Mouse (Mus musculus): ENCODE data around the gene Zc3h12a. TPM values are rescaled to one million over a fixed set of nuclear protein-coding genes. Genes with fewer than 3 reads are reported as not detected.

Zc3h12a gene
- polyA plus RNA-seq, 1 experiment from 2014 or later, result 0.26 TPM

DNA sequence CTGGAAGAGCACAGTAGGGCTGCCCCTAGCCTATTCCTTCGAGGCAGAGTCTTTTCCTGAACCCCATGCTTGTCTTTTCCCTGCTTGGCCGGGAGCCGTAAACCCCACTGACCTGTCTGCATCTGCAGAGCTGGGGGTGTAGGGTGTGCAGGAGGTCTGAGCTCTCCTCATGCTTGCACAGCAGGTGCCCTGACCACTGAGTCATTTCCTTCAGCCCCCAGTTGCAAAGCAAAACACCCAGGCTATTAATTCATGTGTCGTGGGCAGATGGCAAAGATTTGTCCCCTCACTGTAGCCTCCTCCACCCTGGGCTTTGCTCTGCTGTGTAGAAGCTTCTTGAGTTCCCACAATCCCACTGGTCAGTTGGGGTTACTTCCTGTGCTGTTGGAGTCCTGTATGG, 30.2 kb downstream of the Zc3h12a start:
- no peaks in the 10 kb centered on the region for H3K27me3 ChIP-seq
- WGBS, result 79% methylated on average over 4 of the region's 4 CpGs
- ATAC-seq (ENCODE audit: low FRiP score, low read depth), result no peak
- no peaks in the 10 kb centered on the region for H3K4me1 ChIP-seq (replicated peaks)
- H3K9ac ChIP-seq, result no peak overlapping the region
- H3K4me2 ChIP-seq, result no peak overlapping the region
- H3K36me3 ChIP-seq, result peaks cover under 1% of the 10 kb centered on the region
- no peak overlapping the region for H3K27ac ChIP-seq (replicated peaks)
- no peaks in the 10 kb centered on the region for H3K9me3 ChIP-seq
- H3K4me3 ChIP-seq, result no peak overlapping the region

DNA sequence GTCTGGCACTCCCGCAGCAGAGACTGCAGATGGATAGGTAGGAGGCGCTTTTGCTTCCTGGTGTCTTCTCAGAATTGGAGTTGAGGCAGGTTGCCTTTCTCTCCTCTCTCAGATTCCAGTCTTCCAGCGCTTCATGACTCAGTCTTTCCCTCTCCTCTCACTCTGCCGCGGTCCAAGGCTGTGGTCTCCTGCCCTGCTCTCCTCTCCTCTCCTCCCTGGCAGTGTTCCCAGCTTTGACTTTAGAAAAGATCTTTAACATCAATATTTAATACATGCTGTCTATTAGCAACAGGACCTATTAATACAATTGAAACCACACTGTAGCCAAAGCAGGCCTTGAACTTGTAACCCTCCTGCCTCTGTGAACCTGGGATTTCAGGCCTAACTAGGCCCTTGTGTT, 31.6 kb downstream of the Zc3h12a start:
- no peak overlapping the region for H3K9ac ChIP-seq
- H3K4me3 ChIP-seq, result no peak overlapping the region
- H3K9me3 ChIP-seq, result no peaks in the 10 kb centered on the region
- no peaks in the 10 kb centered on the region for H3K4me1 ChIP-seq (replicated peaks)
- H3K27ac ChIP-seq (replicated peaks), result no peak overlapping the region
- no peak overlapping the region for H3K4me2 ChIP-seq
- ATAC-seq (ENCODE audit: low FRiP score, low read depth), result no peak
- peaks cover 8% of the 10 kb centered on the region for H3K36me3 ChIP-seq
- WGBS, result 95% methylated on average over 5 of the region's 5 CpGs
- no peaks in the 10 kb centered on the region for H3K27me3 ChIP-seq

DNA sequence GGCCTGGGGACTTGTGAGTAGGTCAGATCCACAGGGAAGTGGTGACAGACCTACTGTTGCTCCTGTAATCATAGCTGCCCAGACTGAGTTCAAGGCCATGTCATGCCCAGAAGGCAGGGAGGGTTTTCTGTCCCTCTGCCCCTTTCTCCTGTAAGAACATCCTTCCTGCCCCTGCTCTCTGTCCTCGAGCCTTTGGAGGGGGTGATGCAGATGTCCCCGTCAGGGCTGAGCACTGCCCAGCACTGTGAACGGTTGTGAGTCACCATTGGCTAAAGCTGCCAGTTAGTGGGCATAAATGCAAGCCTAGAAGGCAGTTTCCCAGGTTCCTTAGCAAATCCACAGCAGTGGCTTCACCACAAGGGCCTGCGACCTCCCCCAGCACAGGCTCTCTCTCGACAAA, 34.6 kb downstream of the Zc3h12a start:
- Histone ChIP-seq H3K9ac (no peak overlapping the region), H3K4me1 (replicated peaks) (no peaks in the 10 kb centered on the region), H3K9me3 (no peaks in the 10 kb centered on the region), H3K36me3 (peaks cover 28% of the 10 kb centered on the region), H3K4me3 (no peak overlapping the region), H3K27ac (replicated peaks) (no peak overlapping the region), H3K4me2 (no peak overlapping the region), H3K27me3 (no peaks in the 10 kb centered on the region)
- 89% methylated on average over 5 of the region's 5 CpGs for WGBS
- ATAC-seq (ENCODE audit: low FRiP score, low read depth), result no peak

DNA sequence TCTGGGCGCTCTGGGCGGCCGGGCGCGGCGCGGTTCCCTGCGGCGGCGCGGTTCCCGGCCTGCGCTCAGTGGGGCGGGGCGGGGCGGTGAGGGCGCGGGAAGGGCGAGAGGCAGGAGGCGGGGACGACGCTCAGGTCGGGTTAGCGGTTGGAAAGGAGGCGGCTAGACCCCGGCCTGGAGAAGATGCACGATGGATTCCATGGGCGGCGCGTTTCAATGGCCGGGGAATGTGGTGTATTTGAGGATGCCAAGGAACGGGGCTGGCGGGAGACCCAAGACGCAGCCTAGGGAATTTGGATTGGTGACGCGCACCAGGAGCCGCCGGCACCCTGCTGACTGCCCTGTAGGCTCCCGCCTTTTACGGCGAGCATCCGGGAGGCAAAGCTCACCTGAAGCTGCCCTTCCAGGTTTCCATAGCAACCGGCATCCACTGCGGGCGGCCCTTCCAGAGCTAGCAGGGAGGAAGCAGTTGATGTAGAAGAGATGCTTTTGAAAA, 42.2 kb downstream of the Zc3h12a start:
- Histone ChIP-seq H3K9ac (peak overlapping the region; percentile 91), H3K4me2 (peak overlapping the region; percentile 89), H3K4me1 (replicated peaks) (peaks cover 23% of the 10 kb centered on the region), H3K27me3 (no peaks in the 10 kb centered on the region), H3K36me3 (peaks cover 16% of the 10 kb centered on the region), H3K4me3 (peak overlapping the region; percentile 97), H3K9me3 (no peaks in the 10 kb centered on the region), H3K27ac (replicated peaks) (peak overlapping the region; percentile 100)
- under 1% methylated on average over 45 of the region's 45 CpGs for WGBS
- ATAC-seq (ENCODE audit: low FRiP score, low read depth), result peak; percentile 91

DNA sequence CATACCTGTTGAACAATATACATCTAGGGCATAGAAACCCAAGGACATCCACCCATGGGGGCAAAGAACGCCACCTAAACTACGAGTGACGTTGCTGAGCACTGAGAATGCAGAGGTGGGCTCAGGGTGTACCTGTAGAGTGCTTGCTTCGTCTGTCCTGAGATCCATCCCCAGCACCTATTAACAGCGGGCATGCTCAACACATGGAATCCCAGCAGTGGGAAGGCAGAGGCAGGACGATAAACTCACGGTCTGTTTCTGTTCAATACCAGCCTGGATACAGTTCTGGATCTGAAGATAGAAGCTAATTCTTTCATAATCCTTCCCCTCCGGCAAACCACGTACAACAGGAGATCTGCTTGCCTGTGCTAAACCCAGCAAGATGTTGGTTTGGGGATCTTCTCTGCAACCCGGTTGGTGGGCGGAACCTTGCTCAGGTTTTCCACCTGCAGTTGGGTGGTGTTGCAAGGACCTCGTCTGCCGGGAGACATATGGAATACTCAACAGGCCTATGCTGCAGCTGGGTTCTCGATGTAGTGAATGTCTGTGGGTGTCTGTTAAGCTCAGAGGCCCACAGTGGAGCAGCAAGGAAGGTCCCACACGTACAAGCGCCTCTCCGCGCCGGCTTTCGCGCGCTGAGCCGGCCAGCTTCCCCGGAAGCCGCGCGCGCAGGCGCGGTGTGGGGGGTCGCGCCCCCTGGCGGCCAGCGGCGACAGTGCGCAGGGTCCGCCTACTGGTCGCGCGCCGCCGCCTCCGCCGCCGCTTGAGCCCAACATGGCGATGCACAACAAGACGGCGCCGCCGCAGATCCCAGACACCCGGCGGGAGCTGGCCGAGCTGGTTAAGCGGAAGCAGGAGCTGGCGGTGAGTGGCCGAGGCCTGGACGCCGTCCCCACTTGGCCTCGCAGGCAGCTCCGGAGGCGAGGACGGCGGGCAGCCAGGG, 43.0 kb downstream of the Zc3h12a start, which contains the start of gene Meaf6:
Gene Meaf6, plus strand, starts transcription at position 732 of the 943 bp plus-strand sequence.
- H3K4me1 ChIP-seq (replicated peaks), result peaks cover 23% of the 10 kb centered on the region
- 0 out of 2 replicates have a peak, but pooled peaks cover 9% of the 10 kb centered on the region for H3K36me3 ChIP-seq
- no peaks in the 10 kb centered on the region for H3K9me3 ChIP-seq
- H3K9ac ChIP-seq, result peak within 1 kb of the TSS; percentile 91
- peak within 1 kb of the TSS; percentile 89 for H3K4me2 ChIP-seq
- no peaks in the 10 kb centered on the region for H3K27me3 ChIP-seq
- peak within 1 kb of the TSS; percentile 97 for H3K4me3 ChIP-seq
- peak; percentile 86 for ATAC-seq (ENCODE audit: low FRiP score, low read depth)
- WGBS, result 1% methylated on average over 62 of the region's 63 CpGs
- H3K27ac ChIP-seq (replicated peaks), result peak within 1 kb of the TSS; percentile 100

DNA sequence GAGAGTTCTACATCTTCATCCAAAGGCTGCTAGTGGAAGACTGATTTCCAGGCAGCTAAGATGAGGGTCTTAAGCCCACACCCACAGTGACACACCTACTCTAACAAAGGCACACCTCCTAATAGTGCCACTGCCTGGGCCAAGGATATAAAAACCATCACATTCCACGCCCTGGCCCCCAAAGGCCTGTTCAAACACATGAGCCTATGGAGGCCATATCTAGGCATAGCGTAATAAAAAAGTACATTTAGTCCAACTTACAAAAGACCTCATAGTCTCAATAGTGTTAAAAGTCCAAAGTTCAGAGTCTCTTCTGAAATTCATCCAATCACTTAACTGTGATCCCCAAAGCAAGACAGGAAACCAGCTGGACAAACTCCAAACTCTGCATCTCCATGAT, 48.9 kb downstream of the Zc3h12a start:
- H3K36me3 ChIP-seq, result peaks cover 15% of the 10 kb centered on the region
- no peaks in the 10 kb centered on the region for H3K27me3 ChIP-seq
- ATAC-seq (ENCODE audit: low FRiP score, low read depth), result no peak
- no peak overlapping the region for H3K27ac ChIP-seq (replicated peaks)
- peaks cover under 1% of the 10 kb centered on the region; the same call in 1 of the 2 replicates for H3K4me1 ChIP-seq (replicated peaks)
- H3K4me2 ChIP-seq, result no peak overlapping the region
- WGBS, result 93% methylated on average over 2 of the region's 2 CpGs
- H3K4me3 ChIP-seq, result no peak overlapping the region
- H3K9me3 ChIP-seq, result no peaks in the 10 kb centered on the region
- H3K9ac ChIP-seq, result no peak overlapping the region

DNA sequence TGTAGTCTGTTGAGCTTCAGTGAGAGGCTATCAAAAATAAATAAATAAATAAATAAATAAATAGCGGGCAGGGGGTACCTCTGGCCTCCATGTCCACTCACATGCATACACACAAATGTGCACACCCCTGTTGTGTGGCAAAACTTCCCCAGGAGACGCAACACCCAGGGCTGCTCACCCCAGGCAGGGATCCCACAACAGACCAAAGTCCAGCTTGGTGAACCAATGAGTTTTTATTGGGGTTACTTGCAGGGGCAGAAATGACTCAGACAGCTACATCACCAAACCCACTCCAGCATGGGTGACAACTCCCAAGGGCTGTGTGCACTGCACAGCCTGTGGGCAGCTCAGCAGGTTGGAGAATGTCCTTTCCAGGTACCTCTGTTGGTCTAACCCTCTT, 49.9 kb downstream of the Zc3h12a start:
- 87% methylated on average over 2 of the region's 2 CpGs for WGBS
- Histone ChIP-seq H3K9me3 (no peaks in the 10 kb centered on the region), H3K27ac (replicated peaks) (no peak overlapping the region), H3K9ac (no peak overlapping the region), H3K27me3 (no peaks in the 10 kb centered on the region), H3K4me3 (no peak overlapping the region), H3K36me3 (peaks cover 25% of the 10 kb centered on the region), H3K4me2 (no peak overlapping the region), H3K4me1 (replicated peaks) (no peaks in the 10 kb centered on the region)
- ATAC-seq (ENCODE audit: low FRiP score, low read depth), result no peak

Other genes starting within 250 kb of the Zc3h12a start
- 12.8 and 13.5 TPM in 2 replicates for gene Epha10, start 246.9 kb downstream of the Zc3h12a start, polyA plus RNA-seq (2015; fragmentation: Nextera tagmentation; extraction: Ambion mirVana)
- 13.1 and 15.1 TPM in 2 replicates for gene 9930104L06Rik, start 190.8 kb downstream of the Zc3h12a start, polyA plus RNA-seq (2015; fragmentation: Nextera tagmentation; extraction: Ambion mirVana)
- gene Cdca8, start 188.5 kb downstream of the Zc3h12a start, polyA plus RNA-seq (2015; fragmentation: Nextera tagmentation; extraction: Ambion mirVana), result 37.1 and 40.7 TPM in 2 replicates
- gene Rspo1, start 141.4 kb downstream of the Zc3h12a start, polyA plus RNA-seq (2015; fragmentation: Nextera tagmentation; extraction: Ambion mirVana), result 2.0 and 3.4 TPM in 2 replicates
- gene Gnl2, start 111.3 kb downstream of the Zc3h12a start, polyA plus RNA-seq (2015; fragmentation: Nextera tagmentation; extraction: Ambion mirVana), result 85.8 and 92.7 TPM in 2 replicates
- 1.1 and 1.4 TPM in 2 replicates for gene Dnali1, start 62.1 kb downstream of the Zc3h12a start, polyA plus RNA-seq (2015; fragmentation: Nextera tagmentation; extraction: Ambion mirVana)
- gene Snip1, start 61.2 kb downstream of the Zc3h12a start, polyA plus RNA-seq (2015; fragmentation: Nextera tagmentation; extraction: Ambion mirVana), result 22.7 and 23.8 TPM in 2 replicates
- 139 and 149 TPM in 2 replicates for gene Meaf6, start 42.7 kb downstream of the Zc3h12a start, polyA plus RNA-seq (2015; fragmentation: Nextera tagmentation; extraction: Ambion mirVana)